Mouse (Mus musculus) hindbrain, embryonic 13.5 days (tissue): ENCODE data around the gene Kif27. TPM values are rescaled to one million over a fixed set of nuclear protein-coding genes. Genes with fewer than 3 reads are reported as not detected.

Source experiments
- ATAC-seq: fragments of 200-750 bp; cut with Nextera tagmentation; 2 replicates; pipeline ENCODE4 v1.8.0; 2017; ENCODE audit warnings: moderate TSS enrichment; ENCODE audit not compliant: low FRiP score
- H3K27ac ChIP-seq: fragments of 300-500 bp; sonication (generic); 2 replicates; pipeline ENCODE4 v1.5.1; 2015; ENCODE audit warnings: inconsistent platforms, mild to moderate bottlenecking, moderate library complexity
- H3K27me3 ChIP-seq: fragments of 300-500 bp; sonication (generic); 2 replicates; pipeline ENCODE4 v1.6.1; 2015; ENCODE audit warnings: mild to moderate bottlenecking, inconsistent platforms
- H3K36me3 ChIP-seq: fragments of 300-500 bp; sonication (generic); 2 replicates; pipeline ENCODE4 v1.6.1; 2015; ENCODE audit warnings: mild to moderate bottlenecking, inconsistent platforms
- H3K4me1 ChIP-seq: fragments of 300-500 bp; sonication (generic); replicated peaks from 2 replicates; pipeline ENCODE4 v1.6.1; 2015; ENCODE audit warnings: inconsistent platforms
- H3K4me2 ChIP-seq: fragments of 300-500 bp; sonication (generic); 2 replicates; pipeline ENCODE4 v1.6.1; 2015; ENCODE audit warnings: inconsistent platforms, mild to moderate bottlenecking, moderate library complexity
- H3K4me3 ChIP-seq: fragments of 300-500 bp; sonication (generic); 2 replicates; pipeline ENCODE4 v1.5.1; 2015; ENCODE audit warnings: mild to moderate bottlenecking, inconsistent platforms
- H3K9ac ChIP-seq: fragments of 300-500 bp; sonication (generic); 2 replicates; pipeline ENCODE4 v1.6.1; 2015; ENCODE audit warnings: mild to moderate bottlenecking, inconsistent platforms
- H3K9me3 ChIP-seq: fragments of 300-500 bp; sonication (generic); 2 replicates; pipeline ENCODE4 v1.6.1; 2016; ENCODE audit warnings: inconsistent platforms
- WGBS: fragments of 180-500 bp; shearing (Covaris S2); methylation state at CpG from one replicate; pipeline ENCODE4 v1.1.7; 2015; 5-methylcytosine and 5-hydroxymethylcytosine counted together
- polyA plus RNA-seq: library from polyadenylated mRNA; unstranded; fragments of >200 nt; fragmentation: Nextera tagmentation; extraction: Ambion mirVana; gene quantifications from 2 replicates; pipeline ENCODE4 v1.2.1, GENCODE M21; 2015

Kif27 gene
- polyA plus RNA-seq, 1 experiment from 2014 or later = 2.5 TPM

GRCm38 (mm10) chr13:58350606-58351005, 8.3 kb downstream of the Kif27 start:
- no peak overlapping the region for H3K4me3 ChIP-seq
- H3K36me3 ChIP-seq = no peaks in the 10 kb centered on the region
- no peaks in the 10 kb centered on the region for H3K27me3 ChIP-seq
- ATAC-seq = no peak
- H3K9me3 ChIP-seq = no peaks in the 10 kb centered on the region
- no peaks in the 10 kb centered on the region for H3K4me1 ChIP-seq
- 66% methylated on average over 4 of the region's 4 CpGs for WGBS
- H3K27ac ChIP-seq = no peak overlapping the region
- H3K9ac ChIP-seq = no peak overlapping the region
- H3K4me2 ChIP-seq = no peak overlapping the region

GRCm38 (mm10) chr13:58344505-58344904, 14.4 kb downstream of the Kif27 start:
- Histone ChIP-seq H3K27ac (no peak overlapping the region), H3K4me3 (no peak overlapping the region), H3K4me2 (no peak overlapping the region), H3K36me3 (no peaks in the 10 kb centered on the region), H3K27me3 (no peaks in the 10 kb centered on the region), H3K4me1 (no peaks in the 10 kb centered on the region), H3K9me3 (no peaks in the 10 kb centered on the region), H3K9ac (no peak overlapping the region)
- 85% methylated on average over 9 of the region's 9 CpGs for WGBS
- ATAC-seq = no peak

- Histone ChIP-seq H3K27ac (no peak overlapping the region), H3K4me3 (no peak overlapping the region), H3K4me2 (no peak overlapping the region), H3K27me3 (no peaks in the 10 kb centered on the region), H3K36me3 (no peaks in the 10 kb centered on the region), H3K9me3 (no peaks in the 10 kb centered on the region), H3K4me1 (no peaks in the 10 kb centered on the region), H3K9ac (no peak overlapping the region)
- no peak for ATAC-seq
- 90% methylated on average over 12 of the region's 12 CpGs for WGBS
Observed at GRCm38 (mm10) chr13:58337456-58337855, 21.5 kb downstream of the Kif27 start.

DNA sequence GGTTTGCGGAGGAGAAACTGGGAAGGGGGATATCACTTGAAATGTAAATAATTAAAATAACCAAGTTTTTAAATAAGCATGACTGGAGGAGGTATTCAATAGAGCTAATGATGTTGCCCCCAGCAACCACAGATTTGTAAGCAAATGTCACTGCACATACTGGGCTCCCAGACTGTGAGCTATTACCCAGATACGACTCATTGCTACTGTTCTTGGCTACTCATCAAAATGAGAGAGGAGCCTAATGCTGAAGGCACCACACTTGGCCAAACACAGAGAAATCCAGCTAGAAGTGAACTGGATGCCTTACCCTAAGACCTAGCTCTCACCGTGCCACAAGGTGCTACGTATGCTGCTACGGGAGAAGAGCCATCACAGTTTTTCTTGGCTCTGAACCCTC, 24.8 kb downstream of the Kif27 start:
- H3K9me3 ChIP-seq = no peaks in the 10 kb centered on the region
- ATAC-seq = no peak
- 93% methylated on average over 5 of the region's 5 CpGs for WGBS

DNA sequence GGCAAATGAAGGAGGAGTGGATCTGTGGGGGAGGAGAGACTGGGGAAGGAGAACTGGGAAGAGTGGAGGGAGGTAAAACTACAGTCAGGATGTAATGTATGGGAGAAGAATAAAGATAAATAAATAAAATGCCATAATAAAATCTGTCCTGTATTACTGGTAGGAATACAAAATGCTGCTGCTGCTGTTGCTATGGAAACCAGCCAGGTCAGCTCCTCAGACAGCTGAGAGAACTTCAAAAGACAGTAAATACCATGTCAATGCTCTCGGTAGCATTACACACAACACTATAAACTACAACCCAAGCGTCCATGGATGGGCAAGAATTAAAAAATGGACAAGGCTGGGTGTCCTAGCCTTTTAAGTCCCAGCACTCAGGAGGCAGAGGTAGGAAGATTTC, 41.2 kb downstream of the Kif27 start:
- Histone ChIP-seq H3K9me3 (no peaks in the 10 kb centered on the region), H3K9ac (no peak overlapping the region), H3K4me3 (no peak overlapping the region), H3K36me3 (no peaks in the 10 kb centered on the region), H3K27ac (no peak overlapping the region), H3K27me3 (no peaks in the 10 kb centered on the region), H3K4me2 (no peak overlapping the region), H3K4me1 (no peaks in the 10 kb centered on the region)
- WGBS = 48% methylated on average over 2 of the region's 2 CpGs
- no peak for ATAC-seq

More for the DNA sequence above, 24.8 kb downstream of the Kif27 start:
- no peak overlapping the region for H3K27ac ChIP-seq
- no peaks in the 10 kb centered on the region for H3K4me1 ChIP-seq
- H3K36me3 ChIP-seq = no peaks in the 10 kb centered on the region
- no peaks in the 10 kb centered on the region for H3K27me3 ChIP-seq
- H3K4me3 ChIP-seq = no peak overlapping the region
- no peak overlapping the region for H3K9ac ChIP-seq
- H3K4me2 ChIP-seq = no peak overlapping the region

GRCm38 (mm10) chr13:58314991-58315390, 43.9 kb downstream of the Kif27 start:
- Histone ChIP-seq H3K27me3 (no peaks in the 10 kb centered on the region), H3K9me3 (no peaks in the 10 kb centered on the region), H3K4me3 (no peak overlapping the region), H3K36me3 (no peaks in the 10 kb centered on the region), H3K4me2 (no peak overlapping the region), H3K4me1 (no peaks in the 10 kb centered on the region), H3K9ac (no peak overlapping the region), H3K27ac (no peak overlapping the region)
- 55% methylated on average over 6 of the region's 6 CpGs for WGBS
- ATAC-seq = no peak

DNA sequence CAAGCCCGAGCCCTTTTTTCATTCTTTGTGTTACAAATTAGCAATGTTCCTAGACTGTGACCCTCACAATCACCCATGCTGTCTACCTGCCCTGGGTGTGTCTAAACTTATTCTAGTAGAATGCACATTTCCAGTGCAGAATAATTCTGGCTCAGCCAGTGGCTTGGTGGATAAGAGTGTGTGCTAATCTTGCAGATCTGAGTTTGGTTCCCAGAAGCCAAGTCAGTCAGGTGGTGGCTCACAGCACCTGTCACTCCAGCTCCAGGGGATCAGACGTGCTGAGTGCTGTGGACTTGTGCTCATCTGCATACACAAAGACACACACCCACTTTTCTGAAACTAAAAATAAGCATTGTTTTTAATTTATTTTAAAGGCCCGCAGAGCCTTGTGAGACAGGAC, 45.2 kb downstream of the Kif27 start:
- no peak for ATAC-seq
- H3K9me3 ChIP-seq = no peaks in the 10 kb centered on the region
- no peaks in the 10 kb centered on the region for H3K4me1 ChIP-seq
- no peak overlapping the region for H3K4me3 ChIP-seq
- 78% methylated on average over 3 of the region's 3 CpGs for WGBS
- no peak overlapping the region for H3K27ac ChIP-seq
- no peak overlapping the region for H3K4me2 ChIP-seq
- no peak overlapping the region for H3K9ac ChIP-seq
- no peaks in the 10 kb centered on the region for H3K27me3 ChIP-seq
- no peaks in the 10 kb centered on the region for H3K36me3 ChIP-seq

DNA sequence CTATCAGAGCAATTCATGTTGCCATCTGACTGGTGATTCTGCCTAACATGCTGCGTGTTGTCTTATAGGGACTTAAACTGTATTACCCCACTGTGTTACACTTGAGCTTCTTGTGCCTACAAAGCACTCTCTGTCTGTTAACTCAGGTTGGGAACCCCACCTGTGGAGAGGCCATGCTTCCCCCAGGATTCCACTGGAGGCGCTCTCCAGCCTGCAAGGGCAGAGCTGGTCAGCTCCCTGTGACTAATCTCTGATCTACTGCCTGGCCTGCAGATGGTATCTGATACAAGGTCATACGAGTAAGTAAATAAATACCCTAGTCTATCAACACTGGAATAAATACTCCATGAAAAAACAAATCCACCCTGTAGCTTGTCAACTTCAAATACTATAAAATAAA, 47.6 kb downstream of the Kif27 start:
- H3K4me3 ChIP-seq = no peak overlapping the region
- H3K27me3 ChIP-seq = no peaks in the 10 kb centered on the region
- no peak overlapping the region for H3K27ac ChIP-seq
- H3K36me3 ChIP-seq = no peaks in the 10 kb centered on the region
- 53% methylated on average over 3 of the region's 3 CpGs for WGBS
- no peak for ATAC-seq
- no peak overlapping the region for H3K4me2 ChIP-seq
- H3K9ac ChIP-seq = no peak overlapping the region
- H3K9me3 ChIP-seq = no peaks in the 10 kb centered on the region
- no peaks in the 10 kb centered on the region for H3K4me1 ChIP-seq

DNA sequence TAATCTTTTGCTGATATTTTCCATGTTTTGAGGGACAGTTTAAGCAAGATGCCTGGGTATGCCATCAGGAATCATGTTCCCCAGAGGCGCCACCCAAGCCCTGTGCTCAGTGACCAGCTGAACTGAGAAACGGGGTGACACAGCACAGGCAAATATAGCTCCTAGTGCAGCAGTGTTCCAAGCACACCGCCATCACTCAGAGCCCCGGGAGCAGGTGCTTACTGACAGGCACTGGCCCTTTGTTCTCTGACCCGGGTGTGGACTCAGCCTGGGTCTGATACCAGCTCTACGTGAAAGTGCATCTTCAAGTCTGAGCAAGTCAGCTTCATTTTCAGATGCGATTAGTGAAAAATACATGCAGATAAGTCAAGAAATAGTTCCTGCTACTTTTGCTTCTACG, 49.4 kb downstream of the Kif27 start:
- no peak overlapping the region for H3K27ac ChIP-seq
- WGBS = 65% methylated on average over 8 of the region's 8 CpGs
- H3K36me3 ChIP-seq = no peaks in the 10 kb centered on the region
- H3K9ac ChIP-seq = no peak overlapping the region; the same call in 1 of the 2 replicates
- no peaks in the 10 kb centered on the region for H3K4me1 ChIP-seq
- no peak overlapping the region for H3K4me2 ChIP-seq
- no peaks in the 10 kb centered on the region for H3K9me3 ChIP-seq
- no peaks in the 10 kb centered on the region for H3K27me3 ChIP-seq
- ATAC-seq = no peak
- no peak overlapping the region for H3K4me3 ChIP-seq

DNA sequence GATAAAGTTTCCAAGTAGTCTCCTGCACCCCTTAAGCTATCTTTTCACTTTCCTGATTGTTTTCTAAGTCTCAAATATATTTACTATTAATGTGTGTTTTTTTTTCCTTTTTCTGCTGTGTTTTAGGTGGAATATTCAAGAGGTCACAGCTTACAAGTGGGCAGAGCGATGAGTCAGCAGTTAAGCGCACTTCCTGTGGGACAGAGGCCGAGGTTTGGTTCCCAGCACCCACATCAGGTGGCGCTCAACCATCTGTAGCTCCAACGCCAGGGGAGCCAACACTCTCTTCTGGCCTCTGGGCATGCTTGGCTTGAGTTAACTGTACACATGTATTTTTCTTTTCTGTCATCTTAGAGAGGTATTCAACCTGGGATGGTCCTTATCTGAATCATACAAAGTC, 51.5 kb downstream of the Kif27 start:
- no peaks in the 10 kb centered on the region for H3K27me3 ChIP-seq
- no peak overlapping the region for H3K27ac ChIP-seq
- H3K4me2 ChIP-seq = no peak overlapping the region
- H3K36me3 ChIP-seq = no peaks in the 10 kb centered on the region
- no peak overlapping the region for H3K9ac ChIP-seq
- 93% methylated on average over 5 of the region's 5 CpGs for WGBS
- no peak for ATAC-seq
- no peak overlapping the region for H3K4me3 ChIP-seq
- H3K9me3 ChIP-seq = no peaks in the 10 kb centered on the region
- H3K4me1 ChIP-seq = no peaks in the 10 kb centered on the region

DNA sequence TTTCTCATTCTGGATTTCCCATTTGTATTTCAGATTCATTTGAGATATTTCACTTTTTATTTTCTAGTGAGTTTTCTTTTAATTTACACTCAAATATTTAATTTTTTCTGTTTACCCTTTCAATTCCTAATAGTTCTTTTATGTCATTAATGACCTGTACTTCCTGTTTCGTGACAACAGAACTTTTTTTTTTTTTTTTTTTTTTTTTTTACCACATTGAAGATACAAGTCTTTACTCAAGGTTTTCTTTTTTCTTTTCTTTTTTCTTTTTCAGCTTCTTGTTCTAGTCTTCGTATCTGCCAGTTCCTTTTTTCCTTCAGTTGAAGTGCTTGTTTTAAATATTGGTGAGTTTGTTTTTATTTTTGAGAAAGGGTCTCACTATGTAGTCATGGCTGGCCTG, 53.7 kb downstream of the Kif27 start:
- Histone ChIP-seq H3K36me3 (no peaks in the 10 kb centered on the region), H3K27me3 (no peaks in the 10 kb centered on the region), H3K9ac (no peak overlapping the region), H3K4me3 (no peak overlapping the region), H3K4me2 (no peak overlapping the region), H3K27ac (no peak overlapping the region), H3K9me3 (no peaks in the 10 kb centered on the region), H3K4me1 (no peaks in the 10 kb centered on the region)
- 92% methylated on average over 2 of the region's 2 CpGs for WGBS
- no peak for ATAC-seq

DNA sequence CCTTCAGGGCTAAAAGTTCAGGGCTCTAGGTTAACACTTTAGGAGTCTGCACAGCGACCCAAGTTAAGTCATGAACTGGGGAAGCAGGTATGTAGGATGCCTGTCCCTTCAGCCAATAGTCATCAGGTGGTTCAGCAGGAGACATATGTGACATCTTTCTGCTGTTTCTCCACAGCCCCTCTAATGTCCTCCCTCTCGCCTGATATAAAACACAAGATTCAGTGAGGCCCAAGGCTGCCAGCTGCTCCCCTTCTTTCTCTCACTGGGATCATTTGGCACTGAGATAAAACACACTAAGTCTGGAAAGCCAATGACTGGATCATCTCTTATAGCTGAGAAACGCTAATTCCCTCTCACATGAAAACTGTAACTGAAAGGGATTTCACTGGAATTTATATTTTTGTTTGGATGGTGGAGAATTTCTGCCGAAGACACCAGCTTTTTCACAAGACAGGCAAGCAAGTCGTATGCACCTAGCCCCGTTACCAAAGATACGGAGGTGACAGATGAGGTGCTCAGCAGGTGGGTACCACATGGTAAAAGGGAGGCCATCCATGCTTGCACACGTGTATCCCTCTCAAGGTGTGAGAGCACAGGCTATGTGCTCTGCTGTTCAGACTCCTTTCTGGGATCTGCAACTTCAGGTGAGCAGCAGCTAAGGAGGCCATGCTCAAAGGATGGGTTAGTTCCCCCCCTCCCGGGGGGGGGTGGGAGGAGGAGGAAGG, 56.3 kb downstream of the Kif27 start:
- WGBS = 78% methylated on average over 9 of the region's 9 CpGs
- no peak overlapping the region for H3K4me3 ChIP-seq
- H3K27ac ChIP-seq = no peak overlapping the region
- ATAC-seq = no peak
- no peaks in the 10 kb centered on the region for H3K27me3 ChIP-seq
- no peaks in the 10 kb centered on the region for H3K9me3 ChIP-seq
- H3K4me2 ChIP-seq = no peak overlapping the region
- H3K9ac ChIP-seq = no peak overlapping the region
- no peaks in the 10 kb centered on the region for H3K4me1 ChIP-seq
- no peaks in the 10 kb centered on the region for H3K36me3 ChIP-seq

- H3K9ac ChIP-seq = no peak overlapping the region
- H3K4me3 ChIP-seq = no peak overlapping the region
- H3K27me3 ChIP-seq = no peaks in the 10 kb centered on the region
- no peak for ATAC-seq
- no peaks in the 10 kb centered on the region for H3K4me1 ChIP-seq
- H3K36me3 ChIP-seq = no peaks in the 10 kb centered on the region
- no peak overlapping the region for H3K27ac ChIP-seq
- no peak overlapping the region for H3K4me2 ChIP-seq
- 92% methylated on average over 6 of the region's 6 CpGs for WGBS
- no peaks in the 10 kb centered on the region for H3K9me3 ChIP-seq
Observed at GRCm38 (mm10) chr13:58301961-58302360, 57.0 kb downstream of the Kif27 start.
